Mouse (Mus musculus): ENCODE measurements at regions not wholly inside any gene's neighbourhood (a gene's known extent, or its start where the extent isn't known, plus 50 kb on each side); places are given as distances from the start of the nearest gene placed in this dataset.

- TF ChIP-seq POLR2A (IDR thresholded peaks at IDR 0.05; ENCODE audit: borderline replicate concordance, insufficient read depth, low read length) (no peak), CTCF (IDR thresholded peaks at IDR 0.05; ENCODE audit: borderline replicate concordance, insufficient read depth, low read depth, low read length) (no peak)
Measured at GRCm38 (mm10) chr2:149742661-149743060, 86.3 kb upstream of the Syndig1 start.

Measured in cerebellum, adult 2 months (tissue).